Mouse (Mus musculus) midbrain, embryonic 12.5 days (tissue): ENCODE results near the gene Tra2a. TPM values are rescaled to one million over a fixed set of nuclear protein-coding genes. Genes with fewer than 3 reads are reported as not detected.

Experiments
- ATAC-seq: fragments of 200-750 bp; cut with Nextera tagmentation; 2 replicates; pipeline ENCODE4 v1.8.0; 2017; ENCODE audit warnings: low read depth, moderate TSS enrichment, moderate library complexity; ENCODE audit not compliant: low FRiP score
- H3K27ac ChIP-seq: fragments of 300-500 bp; sonication (generic); replicated peaks from 2 replicates; pipeline ENCODE4 v1.5.1; 2016; ENCODE audit warnings: mild to moderate bottlenecking
- H3K27me3 ChIP-seq: fragments of 300-500 bp; sonication (generic); 2 replicates; pipeline ENCODE4 v1.6.1; 2016; ENCODE audit warnings: mild to moderate bottlenecking
- H3K36me3 ChIP-seq: fragments of 300-500 bp; sonication (generic); 2 replicates; pipeline ENCODE4 v1.6.1; 2016
- H3K4me1 ChIP-seq: fragments of 300-500 bp; sonication (generic); 2 replicates; pipeline ENCODE4 v1.6.1; 2016
- H3K4me2 ChIP-seq: fragments of 300-500 bp; sonication (generic); replicated peaks from 2 replicates; pipeline ENCODE4 v1.6.1; 2016; ENCODE audit warnings: mild to moderate bottlenecking, moderate library complexity
- H3K4me3 ChIP-seq: fragments of 300-500 bp; sonication (generic); 2 replicates; pipeline ENCODE4 v1.5.1; 2016; ENCODE audit warnings: mild to moderate bottlenecking
- H3K9ac ChIP-seq: fragments of 300-500 bp; sonication (generic); replicated peaks from 2 replicates; pipeline ENCODE4 v1.6.1; 2016; ENCODE audit warnings: mild to moderate bottlenecking, moderate library complexity
- H3K9me3 ChIP-seq: fragments of 300-500 bp; sonication (generic); 2 replicates; pipeline ENCODE4 v1.6.1; 2016; ENCODE audit warnings: mild to moderate bottlenecking
- WGBS: fragments of 180-500 bp; shearing (Covaris S2); methylation state at CpG from one replicate; pipeline ENCODE4 v1.1.7; 2016; 5-methylcytosine and 5-hydroxymethylcytosine counted together
- polyA plus RNA-seq: library from polyadenylated mRNA; unstranded; fragments of >200 nt; fragmentation: Nextera tagmentation; extraction: Ambion mirVana; gene quantifications from 2 replicates; pipeline ENCODE4 v1.2.1, GENCODE M21; 2016

The Tra2a gene
- polyA plus RNA-seq, 1 experiment from 2014 or later: 160 TPM

GRCm38 (mm10) chr6:49228126-49228679 lies 35.6 kb downstream of the Tra2a start:
- ATAC-seq: no peak
- H3K36me3 ChIP-seq: no peaks in the 10 kb centered on the region
- no peaks in the 10 kb centered on the region for H3K27me3 ChIP-seq
- no peak overlapping the region for H3K4me3 ChIP-seq
- WGBS: 19% methylated on average over 7 of the region's 7 CpGs
- no peak overlapping the region for H3K9ac ChIP-seq
- no peak overlapping the region for H3K27ac ChIP-seq
- no peak overlapping the region for H3K4me2 ChIP-seq
- no peaks in the 10 kb centered on the region for H3K4me1 ChIP-seq
- H3K9me3 ChIP-seq: no peaks in the 10 kb centered on the region

GRCm38 (mm10) chr6:49227184-49227735 lies 36.6 kb downstream of the Tra2a start:
- Histone ChIP-seq H3K4me2 (no peak overlapping the region), H3K4me1 (no peaks in the 10 kb centered on the region), H3K27ac (no peak overlapping the region), H3K9me3 (no peaks in the 10 kb centered on the region), H3K9ac (no peak overlapping the region), H3K27me3 (no peaks in the 10 kb centered on the region), H3K4me3 (no peak overlapping the region), H3K36me3 (no peaks in the 10 kb centered on the region)
- no peak for ATAC-seq
- 9% methylated on average over 15 of the region's 15 CpGs for WGBS

GRCm38 (mm10) chr6:49225728-49226123 lies 38.1 kb downstream of the Tra2a start:
- Histone ChIP-seq H3K4me2 (no peak overlapping the region), H3K27me3 (no peaks in the 10 kb centered on the region), H3K9me3 (no peaks in the 10 kb centered on the region), H3K4me1 (peaks cover 4% of the 10 kb centered on the region; the same call in 1 of the 2 replicates), H3K27ac (no peak overlapping the region), H3K9ac (no peak overlapping the region), H3K36me3 (no peaks in the 10 kb centered on the region), H3K4me3 (no peak overlapping the region)
- no peak for ATAC-seq
- 91% methylated on average over 3 of the region's 3 CpGs for WGBS

- no peak overlapping the region for H3K9ac ChIP-seq
- H3K27ac ChIP-seq: no peak overlapping the region
- no peaks in the 10 kb centered on the region for H3K27me3 ChIP-seq
- no peak for ATAC-seq
- WGBS: 75% methylated on average over 11 of the region's 11 CpGs
- no peak overlapping the region for H3K4me3 ChIP-seq
- H3K4me2 ChIP-seq: no peak overlapping the region
- H3K9me3 ChIP-seq: no peaks in the 10 kb centered on the region
- no peaks in the 10 kb centered on the region for H3K36me3 ChIP-seq
- H3K4me1 ChIP-seq: peaks cover 4% of the 10 kb centered on the region; the same call in 1 of the 2 replicates
Measured at GRCm38 (mm10) chr6:49224923-49225727, 38.7 kb downstream of the Tra2a start.

- Histone ChIP-seq H3K9me3 (no peaks in the 10 kb centered on the region), H3K4me1 (peaks cover 4% of the 10 kb centered on the region; the same call in 1 of the 2 replicates), H3K9ac (no peak overlapping the region), H3K27me3 (no peaks in the 10 kb centered on the region), H3K4me3 (no peak overlapping the region), H3K4me2 (0 out of 2 replicates have a peak overlapping the region, but pooled peaks have one; percentile 15), H3K27ac (0 out of 2 replicates have a peak overlapping the region, but pooled peaks have one; percentile 30), H3K36me3 (no peaks in the 10 kb centered on the region)
- no peak for ATAC-seq
- 2% methylated on average over 7 of the region's 7 CpGs for WGBS
Measured at GRCm38 (mm10) chr6:49221906-49222305, 41.9 kb downstream of the Tra2a start.

- H3K9ac ChIP-seq: no peak overlapping the region; the same call in 1 of the 2 replicates
- no peaks in the 10 kb centered on the region for H3K36me3 ChIP-seq
- peaks cover 4% of the 10 kb centered on the region; the same call in 1 of the 2 replicates for H3K4me1 ChIP-seq
- H3K4me2 ChIP-seq: peak overlapping the region; percentile 53
- WGBS: 2% methylated on average over 16 of the region's 16 CpGs
- ATAC-seq: no peak
- peak overlapping the region; percentile 72 for H3K27ac ChIP-seq
- H3K9me3 ChIP-seq: no peaks in the 10 kb centered on the region
- H3K27me3 ChIP-seq: no peaks in the 10 kb centered on the region
- H3K4me3 ChIP-seq: peak overlapping the region; percentile 27
Measured at GRCm38 (mm10) chr6:49219920-49220604, 43.8 kb downstream of the Tra2a start.

- Histone ChIP-seq H3K4me3 (no peak overlapping the region), H3K36me3 (no peaks in the 10 kb centered on the region), H3K27me3 (no peaks in the 10 kb centered on the region), H3K27ac (no peak overlapping the region), H3K4me2 (0 out of 2 replicates have a peak overlapping the region, but pooled peaks have one; percentile 13), H3K9me3 (no peaks in the 10 kb centered on the region), H3K9ac (no peak overlapping the region), H3K4me1 (peaks cover 4% of the 10 kb centered on the region; the same call in 1 of the 2 replicates)
- no peak for ATAC-seq
- WGBS: 5% methylated on average over 4 of the region's 4 CpGs
Measured at GRCm38 (mm10) chr6:49219001-49219560, 44.8 kb downstream of the Tra2a start.

- Histone ChIP-seq H3K27me3 (no peaks in the 10 kb centered on the region), H3K36me3 (no peaks in the 10 kb centered on the region), H3K9ac (peak overlapping the region; percentile 51; the same call in 1 of the 2 replicates), H3K4me1 (peaks cover 4% of the 10 kb centered on the region; the same call in 1 of the 2 replicates), H3K9me3 (no peaks in the 10 kb centered on the region), H3K4me3 (peak overlapping the region; percentile 53), H3K27ac (no peak overlapping the region), H3K4me2 (peak overlapping the region; percentile 67)
- no peak for ATAC-seq
- WGBS: under 1% methylated on average over 31 of the region's 31 CpGs
Measured at GRCm38 (mm10) chr6:49218275-49218802, 45.5 kb downstream of the Tra2a start.

- no peaks in the 10 kb centered on the region for H3K36me3 ChIP-seq
- H3K9ac ChIP-seq: peak overlapping the region; percentile 70
- H3K4me3 ChIP-seq: peak overlapping the region; percentile 53
- ATAC-seq: peak; percentile 89
- WGBS: under 1% methylated on average over 56 of the region's 56 CpGs
- no peaks in the 10 kb centered on the region for H3K27me3 ChIP-seq
- H3K4me2 ChIP-seq: peak overlapping the region; percentile 67
- H3K9me3 ChIP-seq: no peaks in the 10 kb centered on the region
- peak overlapping the region; percentile 90 for H3K27ac ChIP-seq
- H3K4me1 ChIP-seq: peaks cover 6% of the 10 kb centered on the region
Measured at GRCm38 (mm10) chr6:49217581-49218274, 46.1 kb downstream of the Tra2a start.

GRCm38 (mm10) chr6:49216811-49217542 lies 46.9 kb downstream of the Tra2a start:
- no peaks in the 10 kb centered on the region for H3K9me3 ChIP-seq

More at GRCm38 (mm10) chr6:49216811-49217542, 46.9 kb downstream of the Tra2a start:
- ATAC-seq: no peak
- Histone ChIP-seq H3K4me3 (peak overlapping the region; percentile 53), H3K27me3 (no peaks in the 10 kb centered on the region), H3K27ac (peak overlapping the region; percentile 90), H3K36me3 (no peaks in the 10 kb centered on the region), H3K9ac (peak overlapping the region; percentile 70), H3K4me1 (peaks cover 12% of the 10 kb centered on the region), H3K4me2 (peak overlapping the region; percentile 67)
- 1% methylated on average over 11 of the region's 11 CpGs for WGBS
